Mouse (Mus musculus) brown adipose tissue, adult 24 weeks (tissue): ENCODE results near the gene Lax1. TPM values are rescaled to one million over a fixed set of nuclear protein-coding genes. Genes with fewer than 3 reads are reported as not detected.
A peak's percentile ranks its signal among the peaks of the same experiment; 100 is the strongest.

Source experiments
- H3K27ac ChIP-seq: fragments of 200-500 bp; replicated peaks from 2 replicates; pipeline ENCODE4 v1.5.1; 2012; ENCODE audit warnings: low read depth, mild to moderate bottlenecking, low read length
- H3K4me1 ChIP-seq: fragments of 200-500 bp; 2 replicates; pipeline ENCODE4 v1.6.1; 2012; ENCODE audit warnings: low read length, mixed read lengths; ENCODE audit not compliant: control insufficient read depth, insufficient read depth, insufficient read length
- H3K4me3 ChIP-seq: fragments of 200-500 bp; 2 replicates; pipeline ENCODE4 v1.5.1; 2012; ENCODE audit warnings: low read depth, mild to moderate bottlenecking, low read length, moderate library complexity; ENCODE audit not compliant: insufficient read depth
- polyA plus RNA-seq: library from polyadenylated mRNA; stranded (reverse); fragments of >200 nt; gene quantifications from 2 replicates; pipeline ENCODE4 v1.2.4, GENCODE M21; 2012; ENCODE audit not compliant: missing spikeins, insufficient read depth, insufficient read length

The Lax1 gene
- polyA plus RNA-seq, 1 experiment = not detected

DNA sequence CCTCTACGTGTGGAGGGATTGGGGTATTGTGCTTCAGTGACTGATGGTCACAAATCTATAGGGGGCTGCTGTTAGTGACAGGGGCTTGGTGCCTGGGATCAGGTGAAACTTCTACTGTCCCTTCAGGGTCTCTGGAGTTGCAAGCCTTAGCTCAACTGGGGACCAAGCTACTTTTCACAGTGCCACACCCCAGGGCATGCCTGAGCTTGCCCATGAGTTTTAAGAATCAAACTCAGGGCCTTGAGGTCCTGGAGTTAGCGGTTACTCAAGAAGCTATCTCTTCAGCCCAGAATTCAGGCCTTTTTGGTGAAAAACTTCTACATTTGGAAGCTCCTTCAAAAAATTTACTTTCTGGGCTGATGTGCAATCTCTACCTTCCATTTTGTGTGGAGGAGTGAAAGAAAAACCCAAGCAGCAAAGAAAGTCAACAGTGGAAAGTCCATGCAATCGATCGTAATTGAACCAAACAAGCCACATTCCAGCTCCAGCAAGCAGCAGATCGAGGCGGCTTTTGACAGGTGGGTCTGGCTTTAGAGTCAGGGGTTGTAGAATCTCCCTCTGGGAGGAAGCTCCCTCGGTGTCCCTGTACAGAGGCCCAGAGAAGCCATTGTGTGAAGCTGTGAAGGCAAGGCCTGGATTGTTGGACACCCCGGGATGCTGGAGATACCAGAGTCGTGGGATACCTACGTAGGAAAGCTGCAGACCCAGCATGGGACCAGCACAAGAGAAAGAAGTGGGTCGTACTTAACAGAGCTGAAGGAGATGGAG, 25.5 kb downstream of the Lax1 start:
- Histone ChIP-seq H3K4me3 (no peak overlapping the region), H3K27ac (no peak overlapping the region), H3K4me1 (no peaks in the 10 kb centered on the region)

DNA sequence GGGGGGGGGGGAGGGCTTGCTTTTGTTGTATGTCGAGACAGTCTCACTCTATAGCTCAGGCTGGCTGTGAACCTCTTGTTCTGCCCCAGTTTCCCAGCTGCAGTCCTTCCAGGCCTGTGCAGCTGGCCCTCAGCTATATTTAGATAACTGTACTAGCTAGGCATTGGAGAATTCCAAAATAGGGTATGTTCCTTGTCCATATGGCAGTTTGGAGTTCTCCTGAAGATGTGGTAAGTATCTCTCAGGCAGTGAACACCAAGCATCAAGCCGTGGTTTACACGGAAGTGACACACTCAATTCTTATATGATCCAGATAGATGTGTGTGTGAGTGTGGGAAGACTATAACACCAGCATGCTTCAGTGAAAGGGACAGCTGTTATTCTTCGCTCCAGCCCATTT, 26.5 kb downstream of the Lax1 start:
- Histone ChIP-seq H3K4me3 (no peak overlapping the region), H3K27ac (no peak overlapping the region), H3K4me1 (peaks cover 5% of the 10 kb centered on the region; the same call in 1 of the 2 replicates)

DNA sequence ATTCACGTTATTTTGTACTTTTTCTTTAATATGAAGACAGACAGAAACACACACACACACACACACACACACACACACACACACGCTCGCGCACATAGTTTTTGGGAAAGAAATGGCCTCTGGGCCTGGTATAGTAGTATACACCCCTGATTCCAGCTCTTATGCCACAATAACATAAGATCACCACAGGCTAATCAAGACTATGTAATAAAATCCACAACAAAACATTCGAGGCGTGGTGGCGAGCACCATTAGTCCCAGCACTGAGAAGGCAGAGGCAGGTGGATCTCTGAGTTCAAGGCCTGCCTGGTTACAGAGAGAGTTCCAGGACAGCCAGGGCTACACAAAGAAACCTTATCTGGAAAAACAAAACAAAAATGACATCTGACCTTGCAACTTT, 27.0 kb downstream of the Lax1 start:
- Histone ChIP-seq H3K27ac (no peak overlapping the region), H3K4me1 (peaks cover 7% of the 10 kb centered on the region; the same call in 1 of the 2 replicates), H3K4me3 (no peak overlapping the region)

DNA sequence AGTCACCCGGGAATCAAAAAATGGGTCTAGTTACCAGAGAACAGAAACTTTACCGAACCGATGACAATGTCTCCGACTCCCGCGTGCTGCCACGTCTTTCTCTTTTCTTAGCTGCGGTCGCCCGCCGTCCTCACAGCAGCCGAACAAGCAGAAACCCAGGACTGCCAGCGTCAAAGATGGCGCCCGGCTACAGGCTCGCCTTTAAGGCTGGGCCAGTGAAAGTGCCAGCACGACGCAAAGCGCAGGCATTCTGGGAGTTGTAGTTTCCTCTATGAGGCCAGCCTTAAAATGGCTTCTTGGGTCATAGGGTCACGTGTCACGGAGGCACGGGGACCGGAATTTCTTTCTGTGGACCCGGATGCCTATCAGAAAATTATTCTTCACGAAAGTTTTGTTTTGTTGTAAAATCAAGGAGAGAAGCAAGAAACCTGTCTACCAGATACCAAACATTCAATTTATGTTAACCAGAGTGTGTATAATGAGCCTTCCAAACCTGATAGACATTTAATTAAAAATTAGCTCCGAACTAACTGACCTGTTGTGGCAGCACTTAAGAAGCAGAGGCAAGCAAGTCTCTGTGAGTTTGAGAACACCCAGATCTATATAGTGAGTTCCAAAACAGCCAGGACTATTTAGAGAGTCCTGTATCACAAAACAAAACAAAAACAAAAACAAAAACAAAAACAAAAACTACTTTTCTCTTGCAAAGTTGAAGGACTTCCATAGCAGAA, 28.5 kb downstream of the Lax1 start, which contains the start of gene Gm38394:
Gm38394 (minus strand) TSS at position 116 of the 731 bp plus-strand sequence.
- Histone ChIP-seq H3K4me3 (peak within 1 kb of the TSS; percentile 98), H3K4me1 (peaks cover 7% of the 10 kb centered on the region; the same call in 1 of the 2 replicates), H3K27ac (peak within 1 kb of the TSS; percentile 97)

DNA sequence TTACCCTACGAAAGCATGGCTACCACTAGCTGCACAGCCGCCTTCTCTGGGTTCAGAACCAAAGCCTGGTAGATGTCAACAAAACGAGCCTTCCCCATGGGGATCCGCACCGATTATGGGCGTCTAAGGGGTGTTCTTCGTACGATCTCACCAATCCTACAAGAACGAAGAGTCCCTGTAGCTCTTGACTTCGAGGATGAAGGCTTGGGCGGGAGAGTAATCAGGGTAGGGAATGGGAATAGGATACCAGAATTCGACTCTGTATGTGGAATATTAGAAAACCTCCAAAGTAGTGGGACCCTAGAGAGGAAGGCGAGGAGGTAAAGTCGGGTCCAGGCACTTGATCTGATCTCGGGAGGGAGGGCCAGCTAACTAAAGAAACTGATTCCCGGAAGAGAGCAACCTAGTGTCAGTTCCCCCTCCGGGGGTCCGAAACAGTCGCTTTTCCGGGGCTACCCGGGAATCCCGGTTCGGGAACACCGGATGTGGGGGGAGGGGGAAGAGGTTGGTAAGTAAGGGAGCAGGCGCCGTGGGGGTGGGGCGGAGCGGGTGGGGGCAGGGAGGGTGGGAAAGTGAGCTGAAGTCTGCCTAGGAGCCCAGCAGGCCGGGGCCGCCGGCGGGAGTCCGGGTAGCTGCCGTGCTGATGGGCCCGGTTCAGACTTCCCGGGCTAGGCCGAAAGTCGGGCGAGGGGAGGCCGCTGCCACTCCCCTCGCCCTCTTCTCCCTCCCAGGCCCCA, 29.3 kb downstream of the Lax1 start, which contains the start of gene Zbed6:
Zbed6 (minus strand) TSS at position 420 of the 737 bp plus-strand sequence.
- Histone ChIP-seq H3K27ac (peak within 1 kb of the TSS; percentile 97), H3K4me1 (peaks cover 9% of the 10 kb centered on the region; the same call in 1 of the 2 replicates), H3K4me3 (peak within 1 kb of the TSS; percentile 98)

DNA sequence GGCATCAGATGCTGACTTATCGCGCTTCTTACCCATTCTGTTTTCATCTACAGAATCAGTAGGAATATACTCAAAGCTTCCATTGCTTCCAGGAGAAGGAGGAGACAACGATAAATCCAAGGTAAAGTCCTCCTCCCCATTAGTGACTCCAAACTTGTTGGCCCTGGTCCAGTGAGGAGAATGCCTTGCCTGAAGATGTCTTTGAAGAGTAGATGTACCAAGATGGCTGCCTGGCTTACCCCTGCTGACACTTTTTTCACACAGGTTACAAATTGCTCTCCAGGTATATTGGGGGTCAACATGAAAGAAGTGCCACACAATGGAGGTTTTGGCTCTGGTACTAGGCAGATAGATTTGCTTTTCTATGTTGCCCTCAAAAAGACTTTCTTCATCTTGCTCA, 31.0 kb downstream of the Lax1 start:
- Histone ChIP-seq H3K4me3 (no peak overlapping the region), H3K4me1 (peaks cover 11% of the 10 kb centered on the region), H3K27ac (no peak overlapping the region)

DNA sequence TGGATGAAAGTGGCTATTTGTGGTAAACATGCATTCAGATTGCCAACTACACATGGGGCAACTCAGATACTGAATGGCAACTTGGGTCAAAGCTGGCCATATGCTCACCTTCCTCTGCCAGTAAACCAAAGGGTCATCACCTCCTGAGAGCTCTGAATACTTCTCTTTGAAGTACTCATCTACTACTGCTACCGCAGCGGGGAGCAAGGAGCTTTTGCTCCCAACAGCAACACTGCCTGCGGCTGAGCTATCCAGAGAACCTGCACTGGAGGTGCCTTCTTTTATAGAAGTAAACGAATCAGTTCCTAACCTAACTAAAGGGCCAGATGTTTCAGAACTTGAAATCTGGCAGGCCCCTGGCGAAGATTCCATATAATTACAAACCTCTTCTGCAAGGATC, 33.1 kb downstream of the Lax1 start:
- Histone ChIP-seq H3K4me1 (peaks cover 11% of the 10 kb centered on the region), H3K4me3 (no peak overlapping the region), H3K27ac (no peak overlapping the region)

DNA sequence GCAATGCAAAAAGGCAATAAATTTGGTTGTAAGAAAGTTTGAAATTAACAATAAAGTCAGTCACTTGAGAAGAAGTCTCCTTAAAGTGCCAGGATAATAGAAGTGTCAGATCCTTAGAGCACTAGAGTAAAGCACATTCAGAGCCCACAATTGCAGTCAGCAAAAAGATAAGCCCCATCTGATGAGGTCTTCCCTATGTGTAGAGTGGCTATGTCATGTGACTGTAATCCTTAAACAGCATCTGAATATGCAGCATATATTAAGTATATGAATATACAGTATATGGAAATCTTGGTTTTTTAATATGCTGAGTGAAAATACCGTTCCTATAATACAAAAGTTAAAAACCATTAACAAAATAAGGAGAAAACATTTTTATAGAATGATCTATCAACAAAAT, 36.9 kb downstream of the Lax1 start:
- Histone ChIP-seq H3K4me3 (no peak overlapping the region), H3K4me1 (peaks cover 4% of the 10 kb centered on the region; the same call in 1 of the 2 replicates), H3K27ac (no peak overlapping the region)

DNA sequence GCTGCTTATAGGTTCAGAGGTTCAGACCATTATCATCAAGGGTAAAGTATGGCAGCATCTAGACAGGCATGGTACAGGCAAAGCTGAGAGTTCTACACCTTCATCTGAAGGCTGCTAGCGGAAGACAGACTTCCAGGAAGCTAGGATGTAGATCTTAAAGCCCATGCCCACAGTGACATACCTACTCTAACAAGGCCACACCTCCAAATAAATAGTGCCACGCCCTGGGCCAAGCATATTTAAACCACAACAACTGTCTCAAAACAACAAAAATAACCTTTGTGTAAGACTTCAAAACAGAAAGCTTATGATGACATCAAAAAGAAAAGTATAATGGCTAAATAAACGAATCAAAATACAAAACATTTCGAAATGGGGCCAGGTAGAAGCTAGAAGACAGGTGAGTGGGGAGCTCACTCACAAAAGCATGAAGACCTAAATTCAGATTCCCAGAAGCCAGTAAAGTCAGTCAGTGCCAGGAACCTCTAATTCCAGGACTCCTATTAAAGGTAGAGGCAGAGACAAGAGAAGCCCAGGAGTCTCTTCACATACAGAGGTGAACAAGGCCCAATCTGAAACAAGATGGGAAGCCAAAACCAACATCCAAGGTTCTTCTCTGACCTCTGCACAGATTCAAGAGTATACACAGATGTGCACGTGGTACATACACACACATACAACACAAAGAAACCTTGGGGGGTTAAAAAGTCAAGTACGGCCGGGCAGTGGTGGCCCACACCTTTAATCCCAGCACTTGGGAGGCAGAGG, 39.4 kb downstream of the Lax1 start:
- Histone ChIP-seq H3K27ac (no peak overlapping the region), H3K4me3 (no peak overlapping the region), H3K4me1 (peaks cover 2% of the 10 kb centered on the region; the same call in 1 of the 2 replicates)

DNA sequence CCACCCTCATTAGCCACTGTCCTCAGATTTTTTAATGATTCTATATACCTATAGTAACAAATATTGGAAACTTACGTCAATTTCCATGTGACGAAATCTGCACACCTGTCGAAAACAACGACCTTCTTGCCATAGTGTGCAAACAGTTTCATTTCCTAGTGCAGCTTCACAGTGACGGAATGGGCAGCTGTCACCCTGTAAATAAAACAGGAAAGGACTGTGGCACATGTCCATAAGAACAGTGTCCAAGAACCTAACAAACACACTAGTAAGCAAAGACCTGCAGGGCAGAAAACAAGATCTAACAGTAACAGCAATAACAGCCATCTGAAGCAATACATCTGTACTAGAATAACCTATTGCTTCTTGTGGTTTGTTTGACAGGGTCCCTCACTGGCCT, 44.3 kb downstream of the Lax1 start:
- H3K27ac ChIP-seq = no peak overlapping the region
- H3K4me3 ChIP-seq = no peak overlapping the region

DNA sequence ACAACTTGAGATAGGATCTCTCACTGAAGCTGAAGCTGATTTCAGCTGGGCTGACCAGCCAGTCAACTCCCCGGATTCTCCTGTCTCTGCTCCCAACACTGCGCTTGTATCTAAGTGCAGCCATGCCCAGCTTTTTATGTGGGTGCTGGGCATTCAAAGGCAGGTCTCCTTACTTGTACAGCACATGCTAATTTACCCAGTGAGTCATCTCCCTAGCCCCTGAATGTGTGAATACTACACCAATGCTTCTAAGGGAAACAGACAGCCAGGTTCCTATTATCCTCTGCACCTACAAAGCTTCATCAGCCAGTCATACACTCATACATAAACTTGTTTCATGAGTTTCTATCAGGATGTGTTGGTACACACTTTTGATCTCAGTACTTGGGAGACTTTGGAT, 48.7 kb downstream of the Lax1 start:
- Histone ChIP-seq H3K4me3 (no peak overlapping the region), H3K27ac (no peak overlapping the region), H3K4me1 (no peaks in the 10 kb centered on the region)

More for the DNA sequence above, 44.3 kb downstream of the Lax1 start:
- no peaks in the 10 kb centered on the region for H3K4me1 ChIP-seq

DNA sequence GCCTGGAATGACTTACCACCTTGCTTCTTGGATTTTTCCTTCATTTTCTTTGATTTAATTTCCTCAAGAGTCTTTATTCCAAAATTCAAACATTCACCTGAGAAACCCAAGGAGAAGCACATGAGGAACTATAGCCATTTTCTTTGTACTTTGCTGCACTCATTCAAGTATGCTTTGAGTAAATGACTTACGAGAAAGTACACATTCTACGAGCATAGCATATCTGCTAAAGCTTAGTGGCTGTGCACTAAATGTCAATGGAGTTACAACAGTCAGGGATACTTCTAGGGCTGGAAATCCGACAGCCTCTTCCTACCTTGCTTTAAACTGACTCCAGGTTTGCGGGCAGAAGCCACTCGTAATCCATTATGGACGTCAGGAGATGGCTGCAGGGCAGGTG, 51.4 kb downstream of the Lax1 start:
- H3K27ac ChIP-seq = no peak overlapping the region
- H3K4me1 ChIP-seq = no peaks in the 10 kb centered on the region
- no peak overlapping the region for H3K4me3 ChIP-seq

DNA sequence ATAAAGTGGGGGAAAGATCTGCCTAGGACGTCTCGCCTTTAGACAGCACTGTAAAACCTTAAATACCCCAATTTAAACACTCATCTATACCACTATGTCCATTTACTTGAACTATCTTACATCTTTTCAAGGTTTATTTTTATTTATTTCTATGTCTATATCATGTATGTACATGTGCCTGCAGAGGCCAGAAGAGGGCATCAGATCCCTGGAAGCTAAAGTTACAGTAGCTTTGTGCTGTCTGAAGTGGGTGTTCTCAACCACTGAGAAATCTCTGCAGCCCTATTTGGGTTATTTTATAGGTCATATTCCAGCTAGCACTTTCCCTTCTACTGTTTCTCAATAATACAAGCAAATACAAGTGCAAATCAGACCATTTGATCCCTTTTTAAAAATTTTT, 57.7 kb downstream of the Lax1 start:
- Histone ChIP-seq H3K4me3 (no peak overlapping the region), H3K4me1 (no peaks in the 10 kb centered on the region), H3K27ac (no peak overlapping the region)
